Mouse (Mus musculus): ENCODE measurements around the gene Porcn. TPM values are rescaled to one million over a fixed set of nuclear protein-coding genes. Genes with fewer than 3 reads are reported as not detected.

The Porcn gene
- total RNA-seq, 2 experiments from 2014 or later: 94.5 to 101 TPM

Other genes with a start within 250 kb of the Porcn start
- gene Gata1, start 228.5 kb downstream of the Porcn start, total RNA-seq (2021): not detected
- under 1 TPM; 0.59 to 0.71 TPM for gene Glod5, start 188.0 kb downstream of the Porcn start, total RNA-seq (2021)
- 10 to 100 TPM; 19.3 to 20.9 TPM for gene Suv39h1, start 131.8 kb downstream of the Porcn start, total RNA-seq (2021)
- gene Was, start 116.0 kb downstream of the Porcn start, total RNA-seq (2021): 1 to 10 TPM; 1.0 to 1.5 TPM
- gene Wdr13, start 73.6 kb downstream of the Porcn start, total RNA-seq (2021): 100 to 1,000 TPM; 199 to 214 TPM
- 100 to 1,000 TPM in 1 of 2 experiments, 10 to 100 TPM in 1; 94.0 to 137 TPM for gene Rbm3, start 60.6 kb downstream of the Porcn start, total RNA-seq (2021)
- 10 to 100 TPM; 13.3 to 13.9 TPM for gene Tbc1d25, start 30.3 kb downstream of the Porcn start, total RNA-seq (2021)
- 10 to 100 TPM; 36.1 to 38.4 TPM for gene Ebp, start 13.0 kb downstream of the Porcn start, total RNA-seq (2021)
- gene Ftsj1, start 45.9 kb upstream of the Porcn start, total RNA-seq (2021): 10 to 100 TPM; 23.2 to 29.7 TPM
- 1 to 10 TPM; 5.3 to 7.9 TPM for gene Slc38a5, start 64.6 kb upstream of the Porcn start, total RNA-seq (2021)
- gene Ssxb10, start 120.9 kb upstream of the Porcn start, total RNA-seq (2021): not detected
- not detected for gene Ssxb9, start 160.5 kb upstream of the Porcn start, total RNA-seq (2021)
- gene Ssxb1, start 206.8 kb upstream of the Porcn start, total RNA-seq (2021): not detected